Mouse (Mus musculus) heart, embryonic 16.5 days (tissue): ENCODE data around the gene Plxdc1. TPM values are rescaled to one million over a fixed set of nuclear protein-coding genes. Genes with fewer than 3 reads are reported as not detected.

Experiments used
- ATAC-seq: fragments of 200-750 bp; cut with Nextera tagmentation; replicated peaks from 2 replicates; pipeline ENCODE4 v1.8.0; 2017; ENCODE audit warnings: moderate number of reproducible peaks; ENCODE audit not compliant: insufficient read depth, low FRiP score; ENCODE audit errors: extremely low read depth
- H3K27ac ChIP-seq: fragments of 300-500 bp; sonication (generic); 2 replicates; pipeline ENCODE4 v1.5.1; 2014; ENCODE audit warnings: mild to moderate bottlenecking, low read length, control low read depth, moderate library complexity
- H3K27me3 ChIP-seq: fragments of 300-500 bp; sonication (generic); 2 replicates; pipeline ENCODE4 v1.6.1; 2014; ENCODE audit warnings: low read length, mixed read lengths; ENCODE audit not compliant: control insufficient read depth, insufficient read depth
- H3K36me3 ChIP-seq: fragments of 300-500 bp; sonication (generic); 2 replicates; pipeline ENCODE4 v1.6.1; 2014; ENCODE audit not compliant: control insufficient read depth, insufficient read depth
- H3K4me1 ChIP-seq: fragments of 300-500 bp; sonication (generic); 2 replicates; pipeline ENCODE4 v1.6.1; 2014; ENCODE audit warnings: low read length, mixed read lengths; ENCODE audit not compliant: control insufficient read depth, insufficient read depth
- H3K4me2 ChIP-seq: fragments of 300-500 bp; sonication (generic); 2 replicates; pipeline ENCODE4 v1.6.1; 2014; ENCODE audit warnings: low read depth, mild to moderate bottlenecking, control low read depth, low read length
- H3K4me3 ChIP-seq: fragments of 300-500 bp; sonication (generic); 2 replicates; pipeline ENCODE4 v1.5.1; 2014; ENCODE audit warnings: mild to moderate bottlenecking, control low read depth, low read length
- H3K9ac ChIP-seq: fragments of 300-500 bp; sonication (generic); 2 replicates; pipeline ENCODE4 v1.6.1; 2014; ENCODE audit warnings: low read length, control low read depth
- H3K9me3 ChIP-seq: fragments of 300-500 bp; sonication (generic); replicated peaks from 2 replicates; pipeline ENCODE4 v1.6.1; 2016; ENCODE audit warnings: low read length; ENCODE audit not compliant: control insufficient read depth
- WGBS: fragments of 180-500 bp; shearing (Covaris S2); extraction: QIAGEN DNeasy Blood & Tissue Kit; methylation state at CpG from one replicate; pipeline ENCODE4 v1.1.7; 2014; 5-methylcytosine and 5-hydroxymethylcytosine counted together
- polyA plus RNA-seq: library from polyadenylated mRNA; unstranded; fragments of >200 nt; fragmentation: Nextera tagmentation; extraction: Ambion mirVana; gene quantifications from 2 replicates; pipeline ENCODE4 v1.2.1, GENCODE M21; 2015

The Plxdc1 gene
- polyA plus RNA-seq, 1 experiment from 2014 or later = 2.6 TPM

- H3K36me3 ChIP-seq = no peaks in the 10 kb centered on the region
- no peaks in the 10 kb centered on the region for H3K27me3 ChIP-seq
- no peak overlapping the region for H3K9ac ChIP-seq
- H3K9me3 ChIP-seq = no peaks in the 10 kb centered on the region
- ATAC-seq = no peak
- WGBS = 56% methylated on average over 8 of the region's 8 CpGs
- peaks cover 17% of the 10 kb centered on the region for H3K4me1 ChIP-seq
- no peak overlapping the region for H3K27ac ChIP-seq
- H3K4me3 ChIP-seq = no peak overlapping the region
- H3K4me2 ChIP-seq = no peak overlapping the region
Measured at GRCm38 (mm10) chr11:98019883-98020610, 33.8 kb upstream of the Plxdc1 start.

GRCm38 (mm10) chr11:98018858-98019641 lies 32.8 kb upstream of the Plxdc1 start:
- ATAC-seq = no peak
- no peak overlapping the region for H3K9ac ChIP-seq

DNA sequence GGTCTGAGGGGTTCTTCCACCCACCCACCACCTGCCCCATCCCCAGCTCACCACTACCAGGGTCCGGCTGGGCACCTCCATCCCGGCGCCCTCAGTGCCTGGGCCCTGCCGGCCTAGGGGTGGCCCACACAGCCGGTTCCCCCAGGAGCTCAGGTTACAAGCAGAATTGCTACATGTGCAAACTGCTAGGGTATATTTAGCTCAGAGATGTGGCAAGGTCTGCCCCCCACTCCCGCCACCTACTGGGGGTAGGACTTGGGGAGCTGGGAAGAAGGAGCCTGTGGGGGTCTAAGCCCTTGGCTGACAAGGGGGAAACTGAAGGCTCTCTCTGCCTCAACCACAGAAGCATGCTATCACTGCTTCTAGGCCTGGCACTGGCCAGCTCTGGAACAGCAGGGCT lies 32.0 kb upstream of the Plxdc1 start:
- Histone ChIP-seq H3K9me3 (no peaks in the 10 kb centered on the region), H3K4me2 (no peak overlapping the region), H3K4me1 (peaks cover 15% of the 10 kb centered on the region), H3K27me3 (no peaks in the 10 kb centered on the region), H3K4me3 (no peak overlapping the region), H3K9ac (no peak overlapping the region), H3K27ac (no peak overlapping the region), H3K36me3 (no peaks in the 10 kb centered on the region)
- WGBS = 70% methylated on average over 6 of the region's 6 CpGs
- ATAC-seq = no peak

More at GRCm38 (mm10) chr11:98018858-98019641, 32.8 kb upstream of the Plxdc1 start:
- H3K27ac ChIP-seq = no peak overlapping the region
- H3K4me3 ChIP-seq = no peak overlapping the region
- no peaks in the 10 kb centered on the region for H3K36me3 ChIP-seq
- no peaks in the 10 kb centered on the region for H3K27me3 ChIP-seq
- peaks cover 17% of the 10 kb centered on the region for H3K4me1 ChIP-seq
- WGBS = 48% methylated on average over 10 of the region's 10 CpGs
- H3K4me2 ChIP-seq = no peak overlapping the region
- no peaks in the 10 kb centered on the region for H3K9me3 ChIP-seq

- 82% methylated on average over 4 of the region's 4 CpGs for whole genome bisulfite sequencing
- Histone ChIP-seq H3K4me1 (peaks cover 8% of the 10 kb centered on the region), H3K9me3 (no peaks in the 10 kb centered on the region), H3K4me2 (no peak overlapping the region), H3K27me3 (no peaks in the 10 kb centered on the region), H3K4me3 (no peak overlapping the region), H3K27ac (no peak overlapping the region), H3K36me3 (no peaks in the 10 kb centered on the region), H3K9ac (no peak overlapping the region)
- no peak for ATAC-seq
Measured at GRCm38 (mm10) chr11:98016824-98017223, 30.6 kb upstream of the Plxdc1 start.

- Histone ChIP-seq H3K9ac (no peak overlapping the region), H3K27me3 (no peaks in the 10 kb centered on the region), H3K4me1 (peaks cover 2% of the 10 kb centered on the region), H3K4me3 (no peak overlapping the region), H3K4me2 (no peak overlapping the region), H3K27ac (no peak overlapping the region), H3K9me3 (no peaks in the 10 kb centered on the region), H3K36me3 (no peaks in the 10 kb centered on the region)
- 88% methylated on average over 5 of the region's 5 CpGs for WGBS
- ATAC-seq = no peak
Measured at GRCm38 (mm10) chr11:98016177-98016576, 29.9 kb upstream of the Plxdc1 start.

- Histone ChIP-seq H3K27ac (no peak overlapping the region), H3K27me3 (no peaks in the 10 kb centered on the region), H3K9ac (no peak overlapping the region), H3K4me2 (no peak overlapping the region), H3K4me1 (no peaks in the 10 kb centered on the region), H3K36me3 (no peaks in the 10 kb centered on the region), H3K4me3 (no peak overlapping the region), H3K9me3 (no peaks in the 10 kb centered on the region)
- no peak for ATAC-seq
- WGBS = 83% methylated on average over 10 of the region's 10 CpGs
Measured at GRCm38 (mm10) chr11:98012831-98013230, 26.6 kb upstream of the Plxdc1 start.

GRCm38 (mm10) chr11:98011716-98012115 lies 25.5 kb upstream of the Plxdc1 start:
- Histone ChIP-seq H3K4me2 (no peak overlapping the region), H3K27me3 (no peaks in the 10 kb centered on the region), H3K4me1 (no peaks in the 10 kb centered on the region), H3K9me3 (no peaks in the 10 kb centered on the region), H3K27ac (no peak overlapping the region), H3K4me3 (no peak overlapping the region), H3K36me3 (no peaks in the 10 kb centered on the region), H3K9ac (no peak overlapping the region)
- WGBS = 53% methylated on average over 9 of the region's 9 CpGs
- ATAC-seq = no peak

DNA sequence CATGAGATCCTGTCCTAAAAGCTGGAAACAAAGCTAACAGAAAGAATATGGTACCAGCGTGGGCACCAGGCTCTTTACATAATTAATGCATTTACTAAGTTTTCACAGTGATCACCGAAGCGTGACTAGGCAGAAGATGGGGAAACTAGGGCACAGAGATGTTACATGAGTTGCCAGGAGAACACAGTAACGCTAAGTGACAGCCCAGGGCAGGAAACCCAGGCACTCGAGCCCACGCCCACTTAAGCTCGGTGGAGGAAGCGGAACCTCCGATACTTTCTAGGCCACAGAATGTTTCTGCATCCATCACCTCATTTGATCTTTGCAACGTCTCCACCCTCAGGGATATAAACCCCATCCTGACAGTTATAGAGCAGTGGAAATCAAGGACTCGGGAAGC lies 21.8 kb upstream of the Plxdc1 start:
- Histone ChIP-seq H3K4me1 (peaks cover 9% of the 10 kb centered on the region), H3K27me3 (no peaks in the 10 kb centered on the region), H3K9ac (no peak overlapping the region), H3K4me3 (no peak overlapping the region), H3K4me2 (no peak overlapping the region), H3K27ac (no peak overlapping the region), H3K36me3 (0 out of 2 replicates have a peak, but pooled peaks cover 3% of the 10 kb centered on the region), H3K9me3 (no peaks in the 10 kb centered on the region)
- 68% methylated on average over 11 of the region's 11 CpGs for WGBS
- no peak for ATAC-seq

- H3K36me3 ChIP-seq = 0 out of 2 replicates have a peak, but pooled peaks cover 3% of the 10 kb centered on the region
- H3K9me3 ChIP-seq = no peaks in the 10 kb centered on the region
- no peak overlapping the region for H3K4me2 ChIP-seq
- H3K4me3 ChIP-seq = no peak overlapping the region
- 0 out of 2 replicates have a peak, but pooled peaks have one; percentile 25 for ATAC-seq
- H3K27ac ChIP-seq = no peak overlapping the region
- H3K4me1 ChIP-seq = peaks cover 16% of the 10 kb centered on the region
- no peak overlapping the region for H3K9ac ChIP-seq
- peaks cover 14% of the 10 kb centered on the region for H3K27me3 ChIP-seq
- 66% methylated on average over 10 of the region's 10 CpGs for WGBS
Measured at GRCm38 (mm10) chr11:98005686-98006085, 19.4 kb upstream of the Plxdc1 start.
